Mouse (Mus musculus) urinary bladder, postnatal 10 days (tissue): Measurements from ENCODE around the gene Adgrl3.

Experiments used
- DNase-seq: peaks from one replicate; pipeline ENCODE4 v3.0.0; 2022; ENCODE audit warnings: low spot score

Gene Adgrl3

DNA sequence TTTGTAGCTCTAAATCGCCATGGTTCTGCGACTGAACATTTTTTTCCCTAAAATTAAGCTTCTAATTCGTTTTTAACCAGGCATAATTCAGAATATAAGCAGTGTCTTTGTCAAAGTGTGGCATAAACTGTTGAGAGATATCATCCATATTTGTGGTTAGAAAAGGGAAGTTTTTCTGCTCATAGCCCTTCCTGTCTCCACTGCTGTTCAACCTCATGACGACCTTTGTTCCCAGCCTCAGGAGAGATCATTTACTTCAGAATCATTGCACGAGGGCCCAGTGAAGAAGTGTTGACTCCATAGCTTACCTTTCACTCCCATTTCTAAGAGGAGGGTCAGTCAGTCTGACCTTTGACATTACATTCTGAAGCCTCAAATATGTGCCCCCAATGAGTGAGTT lies 56.4 kb downstream of the Adgrl3 start:
- DNase-seq, result no peak

DNA sequence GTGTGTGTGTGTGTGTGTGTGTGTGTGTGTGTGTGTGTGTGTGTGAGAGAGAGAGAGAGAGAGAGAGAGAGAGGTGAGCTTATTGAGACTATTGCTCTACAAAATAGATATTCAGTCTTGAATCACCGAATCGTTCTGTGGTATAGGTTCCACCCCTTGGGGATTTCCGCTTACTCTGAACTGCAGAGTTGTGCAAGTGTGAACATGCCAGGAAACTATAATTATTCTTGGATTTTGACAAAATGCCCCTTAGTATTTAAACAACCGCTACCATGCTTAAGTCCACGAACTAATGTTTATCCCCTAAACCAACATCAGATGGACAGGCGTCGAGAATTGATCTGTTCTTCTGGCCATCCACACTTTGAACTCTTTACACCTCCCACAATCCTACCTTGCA lies 57.1 kb downstream of the Adgrl3 start:
- DNase-seq, result no peak

DNA sequence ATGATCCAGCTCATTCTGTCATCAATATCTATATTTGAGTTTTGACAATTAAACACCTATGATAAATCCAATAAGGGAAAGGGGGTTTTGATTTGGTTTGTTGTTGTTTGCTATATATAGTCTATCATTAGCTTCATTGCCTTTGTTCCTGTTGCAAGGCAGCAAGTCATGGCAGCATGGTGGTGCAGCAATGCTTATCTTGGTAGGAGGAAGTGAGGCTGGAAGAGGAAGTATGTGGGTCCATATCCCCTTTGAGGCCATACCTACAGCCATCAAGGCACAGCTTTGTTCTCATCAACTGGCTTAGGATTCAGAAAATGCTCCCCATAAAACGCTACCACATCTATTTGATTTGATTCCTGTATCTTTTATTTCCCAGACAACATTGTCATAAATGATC lies 58.1 kb downstream of the Adgrl3 start:
- DNase-seq, result no peak

DNA sequence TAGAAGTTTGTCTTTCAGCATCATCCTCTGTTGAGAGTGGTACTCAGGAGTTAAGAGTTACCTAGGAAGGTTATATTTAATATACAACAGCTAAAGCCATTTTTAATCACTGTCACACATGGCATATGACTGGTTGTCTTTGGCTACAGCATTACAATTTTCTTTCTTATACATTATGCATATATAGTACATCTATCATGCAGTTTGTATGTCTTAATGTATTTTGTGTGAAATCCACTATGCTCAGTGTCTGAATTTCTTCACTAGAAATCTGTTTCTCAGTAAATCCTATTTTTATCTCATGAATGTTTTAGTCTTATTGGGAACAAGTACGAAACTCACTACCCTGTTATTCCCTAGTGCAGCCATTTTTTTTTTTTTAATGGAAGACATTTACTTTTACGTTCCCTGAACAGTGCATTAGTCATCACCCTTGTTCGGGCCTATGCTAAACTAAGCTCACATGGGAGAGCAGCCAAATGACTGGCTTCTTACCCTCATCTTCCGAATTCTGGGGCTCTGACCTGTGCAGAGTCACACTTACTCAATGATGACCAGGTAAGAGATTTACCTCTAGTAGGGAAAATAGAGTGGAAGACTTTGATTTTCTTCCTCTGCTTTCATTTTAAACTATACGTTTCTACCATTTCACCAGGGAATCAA lies 63.9 kb downstream of the Adgrl3 start:
- no peak for DNase-seq

DNA sequence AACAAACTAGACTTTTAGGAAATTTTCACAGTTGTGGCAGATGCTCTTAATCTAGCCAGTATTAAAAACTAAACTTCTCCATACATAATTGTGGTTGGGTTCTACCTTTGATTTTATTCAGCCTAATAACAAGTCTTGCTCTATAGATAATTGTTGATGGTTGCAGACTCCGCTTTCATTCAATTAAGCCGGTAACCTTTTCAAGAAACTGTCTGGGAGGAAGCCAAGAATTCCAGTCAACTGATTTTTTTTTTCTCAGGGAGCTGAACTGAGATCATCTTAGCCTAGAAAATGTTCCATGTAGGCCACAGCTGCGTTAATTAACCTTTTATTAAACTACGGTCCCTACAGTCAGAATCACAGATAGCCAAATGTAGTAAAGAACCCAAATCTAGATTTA lies 65.2 kb downstream of the Adgrl3 start:
- no peak for DNase-seq

DNA sequence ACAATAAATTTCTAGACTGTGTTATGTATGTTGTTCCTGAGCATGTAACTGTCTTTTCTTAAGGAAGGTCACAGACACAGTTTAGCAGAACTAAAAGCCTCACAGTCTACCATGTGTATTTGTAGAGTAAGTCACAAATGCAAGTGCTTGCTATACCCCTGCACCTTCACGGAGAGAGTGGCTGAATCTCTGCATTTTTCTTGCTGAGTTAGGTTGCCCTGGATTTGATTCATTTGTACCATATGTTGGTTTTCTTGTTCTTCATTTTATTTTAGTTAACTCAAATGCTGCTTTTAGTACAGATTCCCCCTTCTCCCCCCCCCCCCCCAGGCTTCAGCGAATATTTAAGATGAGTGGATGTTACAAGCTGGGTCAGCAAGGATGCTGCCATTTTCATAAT lies 68.7 kb downstream of the Adgrl3 start:
- DNase-seq, result no peak

DNA sequence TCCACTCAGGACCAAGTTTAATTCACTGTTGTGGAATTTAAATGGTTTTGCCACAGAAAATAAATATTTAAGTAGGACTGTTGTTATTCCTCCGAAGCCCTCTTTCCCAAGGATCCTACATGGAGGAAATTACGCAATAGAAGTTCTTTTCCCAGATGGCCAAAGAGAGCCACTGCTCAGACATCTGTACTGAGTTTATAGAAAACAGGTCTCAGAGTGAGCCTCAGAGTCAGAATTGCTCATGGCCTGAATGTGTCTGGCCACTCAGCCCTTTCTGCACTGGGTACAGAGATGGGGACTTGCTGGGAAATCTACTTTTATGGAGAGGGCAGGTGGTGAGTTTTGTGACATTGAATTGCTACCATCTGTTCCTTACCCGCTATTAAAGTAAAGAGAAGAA lies 74.7 kb downstream of the Adgrl3 start:
- DNase-seq, result no peak

DNA sequence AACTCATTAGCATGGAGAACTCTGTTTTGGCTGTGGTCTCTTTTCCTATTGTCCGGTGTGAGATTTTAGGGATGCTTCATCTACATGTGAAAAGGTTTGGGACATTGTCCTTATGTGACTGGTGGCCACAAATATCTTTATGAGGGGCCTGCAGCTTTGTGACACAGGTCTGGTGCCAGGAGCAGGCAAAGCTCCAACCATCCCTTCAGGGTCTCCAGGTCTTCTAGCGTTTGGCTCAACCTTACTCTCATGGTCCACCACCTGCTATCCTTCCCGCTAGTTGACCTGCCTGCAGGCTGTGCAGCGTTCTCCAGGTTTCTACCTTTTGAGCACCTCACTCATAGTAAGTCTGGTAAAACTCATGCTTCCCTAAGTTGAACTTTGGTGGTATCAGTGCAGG lies 77.2 kb downstream of the Adgrl3 start:
- DNase-seq, result no peak

DNA sequence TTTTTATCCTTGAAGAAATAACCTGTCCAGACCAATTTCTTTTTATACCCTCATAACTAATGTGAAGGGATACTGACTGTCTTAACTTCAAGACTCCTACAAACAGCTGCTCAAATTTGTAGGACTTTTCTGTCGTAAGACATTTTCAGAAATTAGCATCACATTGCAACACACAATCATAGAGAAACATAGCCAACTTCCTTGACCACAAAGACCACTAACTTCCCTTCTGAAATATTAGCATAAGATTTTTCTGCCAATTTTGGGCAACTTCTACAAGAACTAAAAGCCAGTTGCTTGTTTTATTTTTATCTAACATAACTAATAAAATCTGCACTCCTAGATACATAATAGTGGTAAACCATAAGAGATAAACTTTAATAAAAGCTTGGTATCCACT lies 87.5 kb downstream of the Adgrl3 start:
- DNase-seq, result no peak

DNA sequence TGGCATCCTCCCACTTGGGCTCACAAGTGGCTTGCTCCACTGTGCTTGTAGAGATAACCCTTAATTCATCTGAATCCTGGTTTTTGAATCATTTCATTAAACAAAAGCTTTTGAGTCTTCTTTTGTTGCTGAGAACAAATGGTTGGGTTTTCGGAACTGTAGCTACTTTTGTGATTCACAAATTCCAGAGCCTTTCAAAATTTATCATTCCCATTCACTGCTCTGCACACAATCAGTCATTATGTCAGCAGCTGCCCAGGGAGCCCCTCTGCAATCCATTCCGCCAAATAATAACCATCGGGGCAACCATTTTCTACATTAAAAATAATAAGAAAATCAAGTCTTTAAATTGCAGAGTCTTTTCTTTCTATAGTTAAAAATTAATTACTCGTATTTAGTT lies 104.5 kb downstream of the Adgrl3 start:
- DNase-seq, result no peak

DNA sequence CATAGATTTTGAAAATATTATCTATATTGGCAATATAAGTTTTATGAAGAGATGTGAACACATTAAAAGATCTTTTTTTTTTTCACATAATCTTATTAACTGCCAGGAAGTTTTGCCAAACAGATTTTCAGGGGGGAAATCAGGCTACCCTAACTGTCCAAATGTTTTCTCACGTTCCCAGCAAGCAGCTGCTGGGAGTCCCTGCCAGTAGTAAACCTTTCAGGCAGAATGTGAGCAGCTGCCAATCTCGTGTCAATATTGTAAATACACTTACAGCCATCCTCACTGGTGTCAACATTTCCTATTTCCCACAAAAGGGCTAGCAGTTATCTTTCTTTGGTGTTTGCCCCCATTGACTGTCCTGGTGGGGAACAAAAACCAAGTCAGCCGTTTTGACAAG lies 107.7 kb downstream of the Adgrl3 start:
- DNase-seq, result no peak

DNA sequence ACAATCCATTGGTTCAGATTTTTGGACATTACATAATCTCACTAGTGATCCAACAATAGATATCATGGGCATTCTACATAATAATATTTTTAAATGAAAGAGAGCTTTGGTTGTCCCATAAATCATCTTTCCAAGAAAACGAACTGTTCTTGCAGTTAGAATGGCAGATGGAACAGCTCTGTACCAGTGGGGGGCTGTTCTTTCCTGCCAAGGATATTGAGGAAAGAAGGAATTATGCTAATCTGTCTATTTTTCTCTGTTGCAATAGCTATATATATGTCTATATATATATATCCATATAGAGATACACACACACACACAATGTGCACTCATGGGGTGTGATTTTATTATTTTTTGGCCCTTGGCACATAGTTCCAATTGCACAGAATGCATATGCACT lies 116.5 kb downstream of the Adgrl3 start:
- DNase-seq, result no peak

DNA sequence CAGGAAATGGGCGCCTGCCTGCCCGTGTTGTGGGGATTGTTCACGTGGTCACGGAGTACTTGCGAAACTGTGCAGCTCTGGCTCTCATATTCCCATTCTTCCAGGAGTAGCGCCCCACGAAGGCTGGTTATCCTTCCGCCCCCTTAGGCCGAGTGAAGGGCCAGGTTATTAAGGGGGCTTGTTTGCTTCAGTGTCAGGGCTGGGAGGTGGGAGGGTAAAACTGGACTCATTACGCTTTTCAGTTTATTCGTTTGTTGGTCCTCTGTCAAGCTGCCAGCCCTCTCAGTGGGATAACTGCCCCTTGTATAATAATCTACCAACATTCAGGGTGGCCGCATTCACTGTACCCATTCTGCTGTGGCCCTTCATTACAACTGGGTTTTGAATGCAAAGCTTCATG lies 135.9 kb downstream of the Adgrl3 start:
- DNase-seq, result no peak

DNA sequence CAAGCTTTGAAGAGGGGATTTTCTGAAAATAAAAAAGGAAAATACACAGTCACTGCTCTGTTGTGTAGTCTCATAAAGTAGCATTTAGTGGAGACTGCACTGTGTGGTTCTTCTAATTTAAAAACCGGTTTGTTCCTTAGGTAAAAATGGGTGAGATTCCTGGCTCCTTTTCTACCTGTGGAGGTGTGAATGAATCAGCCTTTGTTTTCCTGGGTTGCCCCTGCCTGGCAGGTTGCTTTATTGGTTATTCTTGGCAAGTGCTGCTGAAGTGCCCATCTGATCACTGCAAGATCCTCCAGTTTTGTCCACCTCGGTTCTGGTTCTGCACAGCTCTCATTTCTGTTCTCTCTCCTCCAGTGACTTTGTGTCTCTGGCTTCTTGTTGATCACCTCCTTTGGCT lies 136.3 kb downstream of the Adgrl3 start:
- DNase-seq, result no peak

DNA sequence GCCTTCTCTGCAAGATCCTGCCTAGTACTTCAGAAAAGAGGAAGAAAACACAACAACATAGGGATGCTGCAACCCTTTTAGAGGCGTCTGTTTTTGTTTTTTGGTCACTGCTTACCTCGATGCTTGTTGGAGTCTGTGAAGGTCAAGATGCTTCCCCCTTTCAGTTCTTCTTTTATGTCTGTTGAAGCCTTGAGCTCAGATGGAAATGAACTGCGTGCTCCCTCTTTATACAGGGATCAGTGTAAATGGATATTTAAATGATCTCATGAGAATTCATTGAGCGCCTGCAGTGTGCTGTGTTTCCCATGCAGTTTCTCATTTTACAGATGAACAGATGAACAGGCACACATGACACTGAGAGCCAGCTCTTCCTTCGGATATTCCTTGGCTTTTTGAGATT lies 136.9 kb downstream of the Adgrl3 start:
- DNase-seq, result no peak

DNA sequence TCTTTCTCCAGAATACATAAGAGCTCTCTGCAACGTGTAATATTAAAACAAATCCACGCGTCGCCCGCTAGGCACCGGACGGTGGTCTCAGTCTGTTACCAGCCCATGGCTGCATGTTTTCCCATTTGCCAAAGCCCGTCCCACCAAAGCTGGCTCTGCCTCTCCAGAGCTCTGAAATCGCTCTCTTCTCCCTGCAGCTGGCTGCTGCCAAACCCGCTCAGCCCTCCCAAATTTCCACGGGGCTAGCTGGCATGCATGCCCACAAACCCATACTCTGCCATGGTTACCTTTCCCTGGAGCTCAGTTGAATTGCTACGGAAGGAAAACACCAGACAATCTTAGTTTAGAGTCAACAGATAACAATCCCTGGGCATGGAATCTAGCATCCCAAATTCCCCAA lies 139.1 kb downstream of the Adgrl3 start:
- no peak for DNase-seq

DNA sequence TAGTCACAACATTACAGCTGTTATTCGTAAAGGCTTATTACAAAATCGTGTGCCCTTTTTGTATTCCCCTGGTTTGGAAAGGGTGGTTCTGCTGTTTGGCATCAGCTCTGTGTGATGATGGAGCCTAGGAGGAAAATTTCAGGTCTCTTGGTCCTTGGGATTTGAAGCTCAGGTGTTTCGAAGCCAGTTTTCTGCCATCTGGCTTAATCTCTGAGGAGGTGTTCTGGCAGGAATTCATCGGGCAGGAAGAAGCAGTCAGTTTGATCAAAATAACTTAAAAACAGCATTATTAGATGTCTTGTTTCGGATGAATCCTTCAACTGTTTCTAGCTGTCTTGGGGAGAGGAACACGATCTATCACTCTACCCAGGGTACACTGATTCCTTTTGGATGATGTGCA lies 140.5 kb downstream of the Adgrl3 start:
- no peak for DNase-seq

DNA sequence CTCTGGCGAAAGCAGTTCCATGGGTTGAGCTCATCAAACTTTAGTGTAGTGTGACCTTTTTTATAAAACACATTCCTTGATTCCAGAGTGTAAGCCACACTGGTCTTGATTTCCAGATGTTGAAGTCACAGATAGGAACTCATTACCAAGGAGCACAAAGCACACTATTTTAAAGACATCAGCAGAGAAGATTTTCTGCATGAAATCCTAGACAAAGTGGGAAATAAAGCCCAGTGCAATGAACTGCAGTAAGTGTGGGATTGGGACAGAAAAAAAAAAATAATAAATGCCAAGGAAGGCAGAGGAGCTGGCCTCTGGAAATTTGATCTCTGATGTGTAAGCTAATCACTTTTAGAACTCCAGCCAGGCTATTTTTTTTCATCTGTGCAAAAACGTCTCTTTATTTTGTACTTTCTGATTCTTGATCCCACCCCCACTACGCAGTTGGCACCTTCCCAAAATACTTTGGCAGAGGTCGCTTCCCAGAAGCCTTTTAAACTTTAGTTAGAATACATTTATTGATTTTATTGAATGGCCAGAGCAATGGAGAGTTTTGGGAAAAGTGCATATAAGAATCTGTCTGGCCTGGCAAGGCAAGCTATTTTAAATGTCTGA lies 169.0 kb downstream of the Adgrl3 start:
- no peak for DNase-seq

DNA sequence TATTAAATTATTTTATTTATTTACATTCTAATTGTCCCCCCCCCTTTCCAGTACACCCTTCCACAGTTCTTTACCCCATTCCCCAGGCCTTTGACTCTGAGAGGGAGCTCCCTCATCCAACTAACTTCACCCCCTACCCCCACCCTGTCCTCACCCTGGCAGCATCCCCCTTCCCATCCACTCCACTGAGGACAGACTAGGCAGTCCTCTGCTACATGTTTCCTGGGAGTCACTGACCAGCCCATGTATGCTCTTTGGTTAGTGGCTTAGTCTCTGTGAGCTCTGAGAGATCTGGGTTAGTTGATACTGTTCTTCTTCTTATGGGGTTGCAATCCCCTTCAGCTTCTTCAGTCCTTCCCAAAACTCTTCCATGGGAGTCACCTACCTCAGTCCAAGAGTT lies 180.4 kb downstream of the Adgrl3 start:
- DNase-seq, result no peak

DNA sequence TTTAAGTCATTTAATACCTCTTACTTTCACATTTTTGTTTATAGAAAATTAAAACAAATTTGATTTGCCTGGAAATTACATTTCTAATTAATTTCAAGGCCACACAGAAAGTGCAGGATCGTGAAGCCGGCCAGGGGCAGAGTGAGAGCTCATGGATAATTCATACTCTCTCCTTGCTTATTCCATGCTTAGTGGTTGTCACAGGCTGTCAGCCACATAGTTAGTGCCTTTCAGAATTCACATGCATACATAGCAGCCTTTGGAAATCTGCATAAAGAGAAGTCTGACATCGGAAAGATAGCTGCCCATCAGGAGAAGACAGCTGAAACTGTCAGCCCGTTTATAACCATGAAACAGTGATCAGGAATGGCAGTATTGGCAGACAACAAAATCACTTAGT lies 181.9 kb downstream of the Adgrl3 start:
- DNase-seq, result no peak

DNA sequence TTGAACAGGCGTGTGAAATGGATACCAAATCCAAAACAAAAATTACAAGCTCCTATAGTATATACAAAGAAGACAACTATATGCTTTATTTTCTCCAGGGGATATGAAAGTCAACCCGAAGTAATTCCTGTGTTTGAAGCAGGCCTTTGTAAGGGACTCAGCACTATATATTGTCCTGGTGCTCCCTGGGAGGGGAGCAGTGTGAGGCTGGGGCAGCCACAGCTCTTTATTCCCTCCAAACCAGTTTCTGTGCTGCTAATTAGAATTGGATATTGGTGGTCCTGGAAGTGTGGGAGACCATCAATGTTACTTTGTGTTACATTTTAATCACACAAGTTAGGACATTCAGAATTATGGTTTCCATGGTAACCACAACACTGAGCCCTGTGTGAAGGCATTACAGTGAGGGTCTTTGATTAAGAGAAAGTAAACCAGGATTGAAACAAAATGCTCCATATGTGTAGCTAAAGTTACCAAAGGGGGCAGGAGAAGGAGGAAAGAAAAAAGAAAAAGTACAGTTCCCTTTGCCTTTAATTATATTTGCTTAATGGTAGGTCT lies 198.6 kb downstream of the Adgrl3 start:
- no peak for DNase-seq

DNA sequence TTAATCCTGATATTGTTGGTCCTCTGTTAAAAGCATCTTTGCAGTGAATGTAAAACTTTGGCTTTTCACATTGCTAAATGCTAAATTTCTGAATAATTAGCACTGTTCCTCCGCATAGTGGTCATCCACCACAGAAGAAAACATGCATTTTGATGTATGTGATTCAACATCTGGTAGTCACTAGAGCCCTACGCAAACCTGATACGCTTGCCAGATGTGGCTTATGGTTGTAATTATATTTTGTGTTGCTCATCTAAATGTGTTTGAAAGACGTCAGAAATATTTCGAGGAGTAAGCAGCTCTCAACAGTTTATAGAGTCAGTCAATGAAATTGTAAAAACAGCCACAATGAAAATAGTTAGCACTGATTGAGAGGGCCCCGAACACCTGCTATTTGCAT lies 204.5 kb downstream of the Adgrl3 start:
- DNase-seq, result no peak

DNA sequence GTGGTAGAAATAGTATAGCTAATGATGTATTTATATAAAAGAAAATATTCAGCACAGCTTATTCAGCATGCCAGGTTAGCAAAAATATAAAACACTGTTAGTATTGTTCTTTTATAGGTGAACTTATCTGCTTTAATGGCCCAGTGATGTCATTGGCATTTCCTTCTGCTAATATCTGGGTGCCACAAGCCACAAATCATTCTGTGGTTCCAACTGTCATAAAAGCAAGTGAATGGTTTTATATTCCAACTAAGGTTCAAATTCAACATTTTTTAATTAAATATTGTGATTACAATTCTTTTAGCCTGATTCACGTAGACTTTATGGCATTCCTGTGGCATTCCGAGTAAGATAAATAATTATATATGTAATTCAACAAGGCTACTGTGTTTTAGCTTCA lies 205.5 kb downstream of the Adgrl3 start:
- no peak for DNase-seq

DNA sequence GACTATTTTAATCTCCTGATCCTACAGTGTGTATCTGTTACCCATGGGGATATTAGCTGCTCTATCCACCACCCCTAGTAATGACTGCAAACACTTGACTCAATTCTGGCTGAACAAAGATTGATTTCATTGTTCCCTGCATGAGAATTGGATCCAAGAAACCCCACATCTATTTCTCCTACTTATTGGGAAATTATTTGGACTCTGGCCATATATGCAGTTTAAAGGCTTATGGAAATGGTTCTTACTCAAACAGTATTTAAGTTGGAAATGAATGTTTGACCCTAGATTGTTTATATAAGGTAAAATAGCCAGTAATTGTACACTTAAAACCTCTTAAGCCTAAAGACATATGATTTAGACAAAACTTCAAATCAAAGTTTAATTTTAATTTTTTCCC lies 207.3 kb downstream of the Adgrl3 start:
- DNase-seq, result no peak
